Mouse (Mus musculus) heart, postnatal 0 days (tissue): ENCODE results near the gene Ralgapa1. TPM values are rescaled to one million over a fixed set of nuclear protein-coding genes. Genes with fewer than 3 reads are reported as not detected.

Source experiments
- ATAC-seq: fragments of 200-750 bp; cut with Nextera tagmentation; 2 replicates; pipeline ENCODE4 v1.8.0; 2017; ENCODE audit warnings: low read depth, moderate number of reproducible peaks, moderate library complexity; ENCODE audit not compliant: insufficient read depth
- DNase-seq: peaks from one replicate; pipeline ENCODE4 v3.0.0-alpha.2; 2016; ENCODE audit warnings: low spot score
- H3K27ac ChIP-seq: fragments of 300-500 bp; sonication (generic); 2 replicates; pipeline ENCODE4 v1.5.1; 2014; ENCODE audit warnings: low read depth, mild to moderate bottlenecking
- H3K27me3 ChIP-seq: fragments of 300-500 bp; sonication (generic); 2 replicates; pipeline ENCODE4 v1.6.1; 2014; ENCODE audit warnings: low read length, mixed read lengths; ENCODE audit not compliant: control insufficient read depth, insufficient read depth
- H3K36me3 ChIP-seq: fragments of 300-500 bp; sonication (generic); replicated peaks from 2 replicates; pipeline ENCODE4 v1.6.1; 2014; ENCODE audit warnings: low read length, mixed read lengths; ENCODE audit not compliant: control insufficient read depth, insufficient read depth
- H3K4me1 ChIP-seq: fragments of 300-500 bp; sonication (generic); 2 replicates; pipeline ENCODE4 v1.6.1; 2014; ENCODE audit warnings: antibody characterized with exemption; ENCODE audit not compliant: control insufficient read depth, insufficient read depth
- H3K4me2 ChIP-seq: fragments of 300-500 bp; sonication (generic); 2 replicates; pipeline ENCODE4 v1.6.1; 2014; ENCODE audit warnings: low read depth, mild to moderate bottlenecking, low read length, moderate library complexity
- H3K4me3 ChIP-seq: fragments of 300-500 bp; sonication (generic); 2 replicates; pipeline ENCODE4 v1.5.1; 2014; ENCODE audit warnings: low read depth, low read length
- H3K9ac ChIP-seq: fragments of 300-500 bp; sonication (generic); replicated peaks from 2 replicates; pipeline ENCODE4 v1.6.1; 2014; ENCODE audit warnings: low read depth, low read length, mixed read lengths
- H3K9me3 ChIP-seq: fragments of 300-500 bp; sonication (generic); replicated peaks from 2 replicates; pipeline ENCODE4 v1.6.1; 2016; ENCODE audit warnings: low read length; ENCODE audit not compliant: control insufficient read depth
- CTCF ChIP-seq: IDR thresholded peaks from 2 replicates; pipeline ENCODE4 v1.5.1; 2016; ENCODE audit warnings: antibody characterized with exemption, control low read depth, low read depth
- EP300 ChIP-seq: IDR thresholded peaks from 2 replicates; pipeline ENCODE4 v1.6.1; 2016; ENCODE audit warnings: antibody characterized with exemption, low read depth
- WGBS: fragments of 180-500 bp; shearing (Covaris S2); extraction: QIAGEN DNeasy Blood & Tissue Kit; methylation state at CpG from one replicate; pipeline ENCODE4 v1.1.7; 2014; 5-methylcytosine and 5-hydroxymethylcytosine counted together
- polyA plus RNA-seq: library from polyadenylated mRNA; unstranded; fragments of >200 nt; fragmentation: Nextera tagmentation; extraction: Ambion mirVana; gene quantifications from 2 replicates; pipeline ENCODE4 v1.2.1, GENCODE M21; 2015
- total RNA-seq: library from RNA; depleted of rRNA; stranded (reverse); fragments of >200 nt; gene quantifications from 2 replicates; pipeline ENCODE4 v1.2.3, GENCODE M21; 2014; ENCODE audit warnings: low replicate concordance

Ralgapa1 gene
- total and polyA plus RNA-seq, 2 experiments from 2014 or later = 12.4 to 53.1 TPM

DNA sequence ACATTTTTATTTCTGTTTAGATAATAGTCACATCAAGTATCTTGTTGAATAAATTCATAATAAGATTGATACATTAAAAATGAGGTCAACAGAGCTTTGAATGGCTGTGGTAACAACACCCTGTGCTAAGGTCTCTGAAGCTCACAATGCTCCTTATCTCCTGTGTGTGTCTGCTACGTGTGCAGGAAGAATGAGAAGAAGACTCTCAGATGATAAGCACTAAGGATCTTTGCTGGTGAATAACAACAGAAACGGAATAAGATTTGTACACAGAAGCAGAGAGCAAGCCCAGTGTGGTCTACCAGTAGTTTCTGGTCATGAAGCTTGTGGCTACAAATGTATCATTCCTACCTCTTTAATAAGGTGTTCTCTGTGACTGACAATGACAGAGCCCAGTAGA is 210.2 kb downstream of the Ralgapa1 start:
- Histone ChIP-seq H3K27me3 (no peaks in the 10 kb centered on the region), H3K36me3 (peaks cover 9% of the 10 kb centered on the region), H3K9me3 (no peaks in the 10 kb centered on the region), H3K9ac (no peak overlapping the region), H3K4me1 (no peaks in the 10 kb centered on the region), H3K27ac (no peak overlapping the region), H3K4me3 (no peak overlapping the region), H3K4me2 (no peak overlapping the region)
- WGBS = 40% methylated on average over 2 of the region's 2 CpGs
- TF ChIP-seq CTCF (no peak), EP300 (no peak)
- DNase-seq (no peak), ATAC-seq (no peak)

GRCm38 (mm10) chr12:55607902-55608301 is 213.1 kb downstream of the Ralgapa1 start:
- Histone ChIP-seq H3K36me3 (peaks cover 26% of the 10 kb centered on the region; the same call in 1 of the 2 replicates), H3K27ac (no peak overlapping the region), H3K4me3 (no peak overlapping the region), H3K9me3 (no peaks in the 10 kb centered on the region), H3K4me2 (no peak overlapping the region), H3K9ac (no peak overlapping the region), H3K27me3 (no peaks in the 10 kb centered on the region), H3K4me1 (no peaks in the 10 kb centered on the region)
- no peak for DNase-seq
- TF ChIP-seq CTCF = no peak
- TF ChIP-seq EP300 = no peak
- ATAC-seq = no peak
- WGBS = 46% methylated on average over 4 of the region's 4 CpGs

- no peak for TF ChIP-seq EP300
- TF ChIP-seq CTCF = no peak
- ATAC-seq = no peak
- no peak overlapping the region for H3K27ac ChIP-seq
- WGBS = 52% methylated on average over 3 of the region's 3 CpGs
- peaks cover 23% of the 10 kb centered on the region; the same call in 1 of the 2 replicates for H3K36me3 ChIP-seq
- H3K27me3 ChIP-seq = peaks cover 21% of the 10 kb centered on the region
- H3K9ac ChIP-seq = no peak overlapping the region
- peaks cover 6% of the 10 kb centered on the region for H3K4me1 ChIP-seq
- no peak for DNase-seq
- H3K4me3 ChIP-seq = no peak overlapping the region
- no peak overlapping the region for H3K4me2 ChIP-seq
- no peaks in the 10 kb centered on the region for H3K9me3 ChIP-seq
These were observed 216.6 kb downstream of the Ralgapa1 start for GRCm38 (mm10) chr12:55604411-55604810.

- peaks cover 14% of the 10 kb centered on the region for H3K4me1 ChIP-seq
- H3K27me3 ChIP-seq = peaks cover 46% of the 10 kb centered on the region
- H3K4me2 ChIP-seq = peak overlapping the region; percentile 54
- DNase-seq = no peak
- H3K9me3 ChIP-seq = no peaks in the 10 kb centered on the region
- 5% methylated on average over 34 of the region's 42 CpGs for WGBS
- H3K9ac ChIP-seq = no peak overlapping the region
- TF ChIP-seq CTCF (no peak), EP300 (no peak)
- H3K36me3 ChIP-seq = peaks cover 18% of the 10 kb centered on the region; the same call in 1 of the 2 replicates
- ATAC-seq = peak; percentile 28; the same call in 1 of the 2 replicates
- no peak overlapping the region for H3K27ac ChIP-seq
- H3K4me3 ChIP-seq = peak overlapping the region; percentile 48; the same call in 1 of the 2 replicates
These were observed 220.4 kb downstream of the Ralgapa1 start for GRCm38 (mm10) chr12:55600503-55600994.

DNA sequence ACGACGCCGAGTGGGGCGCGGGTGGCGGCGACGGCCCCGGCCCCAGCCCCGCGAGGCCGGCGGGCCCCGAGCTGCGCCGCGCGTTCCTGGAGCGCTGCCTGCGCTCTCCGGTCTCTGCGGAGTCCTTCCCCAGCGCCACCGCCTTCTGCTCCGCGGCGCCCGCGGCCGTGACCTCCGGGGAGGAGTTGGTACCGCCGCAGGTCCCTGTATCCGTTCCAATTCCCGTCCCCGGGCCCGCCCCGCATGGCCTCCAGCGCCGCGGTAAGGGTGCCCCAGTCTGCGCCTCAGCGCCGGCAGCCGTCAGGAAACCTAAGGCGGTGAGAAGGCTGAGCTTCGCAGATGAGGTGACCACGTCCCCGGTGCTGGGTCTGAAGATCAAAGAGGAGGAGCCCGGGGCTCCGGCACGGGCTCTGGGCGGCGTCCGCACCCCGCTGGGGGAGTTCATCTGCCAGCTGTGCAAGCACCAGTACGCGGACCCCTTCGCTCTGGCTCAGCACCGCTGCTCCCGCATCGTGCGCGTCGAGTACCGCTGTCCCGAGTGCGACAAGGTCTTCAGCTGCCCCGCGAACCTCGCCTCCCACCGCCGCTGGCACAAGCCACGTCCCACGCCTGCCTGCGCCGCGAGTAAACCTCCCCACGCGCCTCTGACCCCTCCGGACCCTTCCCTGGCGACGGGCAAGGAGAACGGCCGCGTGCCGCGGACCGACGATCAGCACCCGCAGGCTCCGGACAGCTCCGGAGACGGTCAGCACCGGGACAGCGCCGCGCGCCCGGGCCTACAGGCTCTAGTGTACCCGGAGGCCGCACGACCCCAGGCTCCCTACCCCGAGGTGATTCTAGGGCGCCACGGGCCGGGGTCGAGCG is 221.1 kb downstream of the Ralgapa1 start:
- peaks cover 14% of the 10 kb centered on the region for H3K4me1 ChIP-seq
- H3K27ac ChIP-seq = no peak overlapping the region
- TF ChIP-seq CTCF = no peak
- no peak for TF ChIP-seq EP300
- H3K4me2 ChIP-seq = peak overlapping the region; percentile 64
- peak overlapping the region; percentile 48 for H3K4me3 ChIP-seq
- H3K9me3 ChIP-seq = no peaks in the 10 kb centered on the region
- peaks cover 12% of the 10 kb centered on the region; the same call in 1 of the 2 replicates for H3K36me3 ChIP-seq
- H3K27me3 ChIP-seq = peaks cover 46% of the 10 kb centered on the region
- H3K9ac ChIP-seq = no peak overlapping the region
- under 1% methylated on average over 90 of the region's 109 CpGs for WGBS
- DNase-seq = peak; percentile 47
- peak; percentile 94 for ATAC-seq
